Mouse (Mus musculus) ES-E14 (cell line): ENCODE data around the gene F11.

Source experiments
- CHD2 ChIP-seq: IDR thresholded peaks from 2 replicates; pipeline ENCODE4 v1.6.1; 2014; ENCODE audit warnings: mild to moderate bottlenecking, low read depth, low read length, inconsistent platforms
- MAFK ChIP-seq: IDR thresholded peaks from 2 replicates; pipeline ENCODE4 v1.6.1; 2014; ENCODE audit warnings: mild to moderate bottlenecking, low read depth, low read length, inconsistent platforms; ENCODE audit not compliant: insufficient read depth

DNA sequence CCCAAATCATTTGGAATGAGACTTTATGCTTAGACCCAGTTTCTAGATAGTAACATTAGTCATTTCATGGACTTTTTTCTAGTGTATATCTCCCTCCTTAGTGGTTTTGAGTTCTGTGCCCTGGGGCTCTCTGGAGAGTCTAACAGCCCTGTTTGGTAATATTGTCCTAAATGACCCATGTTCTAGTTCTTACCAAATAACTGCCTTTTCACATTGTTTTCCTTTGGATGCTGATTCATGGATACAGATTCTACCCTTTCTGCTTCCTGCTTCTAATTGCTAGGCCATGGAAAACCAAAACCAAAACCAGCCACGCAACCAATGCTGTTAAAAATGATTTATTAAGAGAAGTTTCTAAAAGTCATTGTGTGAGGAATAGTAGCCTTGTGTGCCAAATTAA, 43.6 kb upstream of the F11 start:
- TF ChIP-seq MAFK: no peak
- no peak for TF ChIP-seq CHD2
